Mouse (Mus musculus) heart, postnatal 0 days (tissue): ENCODE results near the gene Arsb.

Experiments
- CTCF ChIP-seq: IDR thresholded peaks from 2 replicates; pipeline ENCODE4 v1.5.1; 2016; ENCODE audit warnings: antibody characterized with exemption, control low read depth, low read depth
- EP300 ChIP-seq: IDR thresholded peaks from 2 replicates; pipeline ENCODE4 v1.6.1; 2016; ENCODE audit warnings: antibody characterized with exemption, low read depth

- TF ChIP-seq CTCF, result no peak
- no peak for TF ChIP-seq EP300
Measured at GRCm38 (mm10) chr13:93897943-93898826, 126.8 kb downstream of the Arsb start.
